Mouse (Mus musculus): ENCODE data around the gene Krt90. TPM values are rescaled to one million over a fixed set of nuclear protein-coding genes. Genes with fewer than 3 reads are reported as not detected.

The Krt90 gene
- polyA plus RNA-seq, 1 experiment from 2014 or later = 0.19 TPM

DNA sequence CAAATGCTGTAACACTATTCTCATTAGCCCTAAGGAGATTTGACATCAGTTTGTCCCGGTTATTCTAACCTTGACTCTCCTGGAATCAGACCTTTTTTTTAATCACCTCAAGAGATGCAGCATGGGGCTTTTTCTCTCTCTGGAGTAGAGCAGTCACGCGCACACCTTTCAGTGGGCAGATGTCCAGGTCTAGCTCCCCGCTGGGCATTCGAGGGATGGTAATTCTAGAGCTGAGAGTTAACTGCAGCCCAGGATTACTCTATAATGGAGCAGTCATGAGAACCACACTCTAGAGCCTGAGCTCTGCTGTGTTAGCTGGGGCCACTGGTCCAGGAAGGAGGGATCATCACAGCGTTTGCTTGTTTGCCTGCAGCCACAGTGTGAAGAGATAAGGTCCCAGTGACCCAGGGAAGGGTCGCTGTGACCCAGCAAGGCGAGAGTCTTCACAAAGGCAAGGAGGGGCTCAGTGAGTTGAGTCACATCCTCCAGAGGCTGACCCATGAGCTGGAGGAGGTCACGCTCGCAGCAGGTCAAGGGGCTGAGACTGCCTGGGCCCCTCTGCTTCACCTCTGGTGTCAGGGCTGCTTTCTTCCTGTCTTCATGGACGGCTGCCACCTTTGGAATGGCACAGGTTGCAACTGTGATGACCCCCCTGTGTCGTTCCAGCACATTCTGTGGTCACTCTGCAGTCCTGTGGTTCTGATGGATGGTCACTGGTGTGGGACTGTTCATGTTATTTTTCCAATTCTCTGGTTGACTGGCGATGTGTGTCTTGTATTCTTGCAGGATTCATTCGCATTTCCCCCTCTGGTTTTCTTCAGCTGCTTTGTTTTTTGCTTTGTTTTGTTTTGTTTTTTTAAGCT lies 55.6 kb downstream of the Krt90 start:
- no peak overlapping the region for H3K4me2 ChIP-seq
- ATAC-seq (ENCODE audit: insufficient read depth, low FRiP score, low read depth) = no peak
- no peak overlapping the region for H3K4me3 ChIP-seq (replicated peaks)
- H3K9me3 ChIP-seq = no peaks in the 10 kb centered on the region
- no peak overlapping the region for H3K9ac ChIP-seq
- 45% methylated on average over 14 of the region's 14 CpGs for WGBS
- H3K36me3 ChIP-seq = no peaks in the 10 kb centered on the region
- H3K4me1 ChIP-seq = no peaks in the 10 kb centered on the region
- no peak overlapping the region for H3K27ac ChIP-seq
- no peaks in the 10 kb centered on the region for H3K27me3 ChIP-seq (replicated peaks)

Small RNAs within 50 kb of the gene (microRNA-seq; reads per million reads assigned to microRNA genes)
- not detected for gene Gm44393
- not detected for gene Gm44460

Other genes with a start within 250 kb of the Krt90 start
- 7.7 and 12.7 TPM in 2 replicates for gene Krt80, start 192.8 kb downstream of the Krt90 start, polyA plus RNA-seq (2015; fragmentation: Nextera tagmentation; extraction: Ambion mirVana)
- 172 and 231 TPM in 2 replicates for gene Krt7, start 151.9 kb downstream of the Krt90 start, polyA plus RNA-seq (2015; fragmentation: Nextera tagmentation; extraction: Ambion mirVana)
- gene Krt87, start 124.1 kb downstream of the Krt90 start, polyA plus RNA-seq (2015; fragmentation: Nextera tagmentation; extraction: Ambion mirVana) = 0.24 and 0.40 TPM in 2 replicates
- 0.14 TPM in 1 of 2 replicates, not detected in the other for gene Krt88, start 115.2 kb downstream of the Krt90 start, polyA plus RNA-seq (2015; fragmentation: Nextera tagmentation; extraction: Ambion mirVana)
- gene Krt81, start 99.2 kb downstream of the Krt90 start, polyA plus RNA-seq (2015; fragmentation: Nextera tagmentation; extraction: Ambion mirVana) = not detected in 2 replicates
- gene Krt86, start 89.5 kb downstream of the Krt90 start, polyA plus RNA-seq (2015; fragmentation: Nextera tagmentation; extraction: Ambion mirVana) = 0.06 TPM in 1 of 2 replicates, not detected in the other
- gene Krt83, start 71.4 kb downstream of the Krt90 start, polyA plus RNA-seq (2015; fragmentation: Nextera tagmentation; extraction: Ambion mirVana) = 0.10 and 0.30 TPM in 2 replicates
- gene Gm49425, start 45.7 kb downstream of the Krt90 start, polyA plus RNA-seq (2015; fragmentation: Nextera tagmentation; extraction: Ambion mirVana) = not detected in 2 replicates
- not detected in 2 replicates for gene Krt84, start 30.1 kb downstream of the Krt90 start, polyA plus RNA-seq (2015; fragmentation: Nextera tagmentation; extraction: Ambion mirVana)
- not detected in 2 replicates for gene Krt82, start 12.3 kb downstream of the Krt90 start, polyA plus RNA-seq (2015; fragmentation: Nextera tagmentation; extraction: Ambion mirVana)
- 0.21 and 0.34 TPM in 2 replicates for gene Krt75, start 11.0 kb upstream of the Krt90 start, polyA plus RNA-seq (2015; fragmentation: Nextera tagmentation; extraction: Ambion mirVana)
- gene Gm5414, start 65.2 kb upstream of the Krt90 start, polyA plus RNA-seq (2015; fragmentation: Nextera tagmentation; extraction: Ambion mirVana) = not detected in 2 replicates
- 0.08 TPM in 1 of 2 replicates, not detected in the other for gene Gm5478, start 84.4 kb upstream of the Krt90 start, polyA plus RNA-seq (2015; fragmentation: Nextera tagmentation; extraction: Ambion mirVana)
- gene Krt6b, start 117.3 kb upstream of the Krt90 start, polyA plus RNA-seq (2015; fragmentation: Nextera tagmentation; extraction: Ambion mirVana) = 1.4 and 3.4 TPM in 2 replicates
- 90.3 and 179 TPM in 2 replicates for gene Krt6a, start 131.4 kb upstream of the Krt90 start, polyA plus RNA-seq (2015; fragmentation: Nextera tagmentation; extraction: Ambion mirVana)
- 187 and 301 TPM in 2 replicates for gene Krt5, start 149.9 kb upstream of the Krt90 start, polyA plus RNA-seq (2015; fragmentation: Nextera tagmentation; extraction: Ambion mirVana)
- gene Krt71, start 180.2 kb upstream of the Krt90 start, polyA plus RNA-seq (2015; fragmentation: Nextera tagmentation; extraction: Ambion mirVana) = not detected in 2 replicates
- gene Krt72, start 223.5 kb upstream of the Krt90 start, polyA plus RNA-seq (2015; fragmentation: Nextera tagmentation; extraction: Ambion mirVana) = not detected in 2 replicates
- gene Krt73, start 239.4 kb upstream of the Krt90 start, polyA plus RNA-seq (2015; fragmentation: Nextera tagmentation; extraction: Ambion mirVana) = not detected in 2 replicates